Mouse (Mus musculus): ENCODE data around the gene Ddx58. TPM values are rescaled to one million over a fixed set of nuclear protein-coding genes. Genes with fewer than 3 reads are reported as not detected.

Gene Ddx58
- polyA plus RNA-seq, 1 experiment = 2.8 TPM

GRCm38 (mm10) chr4:40192246-40192645, 47.4 kb downstream of the Ddx58 start:
- H3K27me3 ChIP-seq (replicated peaks) = no peaks in the 10 kb centered on the region
- H3K36me3 ChIP-seq (replicated peaks; ENCODE audit: low read length) = peaks cover 92% of the 10 kb centered on the region
- H3K9me3 ChIP-seq = no peaks in the 10 kb centered on the region
- peaks cover 57% of the 10 kb centered on the region for H3K4me1 ChIP-seq
- no peak overlapping the region for H3K4me3 ChIP-seq (replicated peaks)
- TF ChIP-seq GATA1 (IDR thresholded peaks at IDR 0.05; ENCODE audit: borderline replicate concordance, low read length) (no peak), FLI1 (IDR thresholded peaks at IDR 0.05; ENCODE audit: low read length) (no peak)

GRCm38 (mm10) chr4:40187956-40188355, 51.7 kb downstream of the Ddx58 start:
- H3K36me3 ChIP-seq (replicated peaks; ENCODE audit: low read length) = peaks cover 97% of the 10 kb centered on the region

GRCm38 (mm10) chr4:40184470-40184869, 55.2 kb downstream of the Ddx58 start:
- Histone ChIP-seq H3K27me3 (replicated peaks) (no peaks in the 10 kb centered on the region), H3K9me3 (no peaks in the 10 kb centered on the region), H3K4me3 (replicated peaks) (no peak overlapping the region), H3K4me1 (peaks cover 18% of the 10 kb centered on the region), H3K36me3 (replicated peaks; ENCODE audit: low read length) (peaks cover 99% of the 10 kb centered on the region)
- TF ChIP-seq FLI1 (IDR thresholded peaks at IDR 0.05; ENCODE audit: low read length) (no peak), GATA1 (IDR thresholded peaks at IDR 0.05; ENCODE audit: borderline replicate concordance, low read length) (no peak)

More at GRCm38 (mm10) chr4:40187956-40188355, 51.7 kb downstream of the Ddx58 start:
- Histone ChIP-seq H3K9me3 (no peaks in the 10 kb centered on the region), H3K4me3 (replicated peaks) (no peak overlapping the region), H3K4me1 (peaks cover 49% of the 10 kb centered on the region), H3K27me3 (replicated peaks) (no peaks in the 10 kb centered on the region)
- TF ChIP-seq FLI1 (IDR thresholded peaks at IDR 0.05; ENCODE audit: low read length) = no peak
- TF ChIP-seq GATA1 (IDR thresholded peaks at IDR 0.05; ENCODE audit: borderline replicate concordance, low read length) = no peak

GRCm38 (mm10) chr4:40183781-40184180, 55.8 kb downstream of the Ddx58 start:
- Histone ChIP-seq H3K27me3 (replicated peaks) (no peaks in the 10 kb centered on the region), H3K4me1 (peaks cover 11% of the 10 kb centered on the region), H3K36me3 (replicated peaks; ENCODE audit: low read length) (peaks cover 97% of the 10 kb centered on the region), H3K4me3 (replicated peaks) (no peak overlapping the region), H3K9me3 (no peaks in the 10 kb centered on the region)
- no peak for TF ChIP-seq FLI1 (IDR thresholded peaks at IDR 0.05; ENCODE audit: low read length)
- no peak for TF ChIP-seq GATA1 (IDR thresholded peaks at IDR 0.05; ENCODE audit: borderline replicate concordance, low read length)

GRCm38 (mm10) chr4:40182651-40183320, 56.8 kb downstream of the Ddx58 start:
- H3K9me3 ChIP-seq = no peaks in the 10 kb centered on the region
- H3K27me3 ChIP-seq (replicated peaks) = no peaks in the 10 kb centered on the region
- H3K4me3 ChIP-seq (replicated peaks) = no peak overlapping the region
- peaks cover 15% of the 10 kb centered on the region for H3K4me1 ChIP-seq
- no peak for TF ChIP-seq GATA1 (IDR thresholded peaks at IDR 0.05; ENCODE audit: borderline replicate concordance, low read length)
- no peak for TF ChIP-seq FLI1 (IDR thresholded peaks at IDR 0.05; ENCODE audit: low read length)
- peaks cover 97% of the 10 kb centered on the region for H3K36me3 ChIP-seq (replicated peaks; ENCODE audit: low read length)

- Histone ChIP-seq H3K9me3 (no peaks in the 10 kb centered on the region), H3K4me3 (replicated peaks) (no peak overlapping the region), H3K27me3 (replicated peaks) (no peaks in the 10 kb centered on the region), H3K4me1 (peaks cover 25% of the 10 kb centered on the region), H3K36me3 (replicated peaks; ENCODE audit: low read length) (peaks cover 94% of the 10 kb centered on the region)
- no peak for TF ChIP-seq GATA1 (IDR thresholded peaks at IDR 0.05; ENCODE audit: borderline replicate concordance, low read length)
- TF ChIP-seq FLI1 (IDR thresholded peaks at IDR 0.05; ENCODE audit: low read length) = no peak
These were observed 57.9 kb downstream of the Ddx58 start for GRCm38 (mm10) chr4:40181681-40182080.

GRCm38 (mm10) chr4:40180046-40180445, 59.6 kb downstream of the Ddx58 start:
- Histone ChIP-seq H3K4me3 (replicated peaks) (no peak overlapping the region), H3K36me3 (replicated peaks; ENCODE audit: low read length) (peaks cover 94% of the 10 kb centered on the region), H3K27me3 (replicated peaks) (peaks cover 2% of the 10 kb centered on the region), H3K4me1 (peaks cover 35% of the 10 kb centered on the region), H3K9me3 (no peaks in the 10 kb centered on the region)
- TF ChIP-seq GATA1 (IDR thresholded peaks at IDR 0.05; ENCODE audit: borderline replicate concordance, low read length) (no peak), FLI1 (IDR thresholded peaks at IDR 0.05; ENCODE audit: low read length) (no peak)

- H3K4me1 ChIP-seq = peaks cover 42% of the 10 kb centered on the region
- H3K36me3 ChIP-seq (replicated peaks; ENCODE audit: low read length) = peaks cover 94% of the 10 kb centered on the region
- peaks cover 5% of the 10 kb centered on the region for H3K27me3 ChIP-seq (replicated peaks)
- no peak for TF ChIP-seq FLI1 (IDR thresholded peaks at IDR 0.05; ENCODE audit: low read length)
- no peak for TF ChIP-seq GATA1 (IDR thresholded peaks at IDR 0.05; ENCODE audit: borderline replicate concordance, low read length)
- no peaks in the 10 kb centered on the region for H3K9me3 ChIP-seq
- no peak overlapping the region for H3K4me3 ChIP-seq (replicated peaks)
These were observed 61.0 kb downstream of the Ddx58 start for GRCm38 (mm10) chr4:40178584-40178983.

GRCm38 (mm10) chr4:40174321-40174720, 65.3 kb downstream of the Ddx58 start:
- Histone ChIP-seq H3K4me1 (peaks cover 32% of the 10 kb centered on the region), H3K36me3 (replicated peaks; ENCODE audit: low read length) (peaks cover 81% of the 10 kb centered on the region), H3K9me3 (no peaks in the 10 kb centered on the region), H3K4me3 (replicated peaks) (no peak overlapping the region), H3K27me3 (replicated peaks) (peaks cover 5% of the 10 kb centered on the region)
- TF ChIP-seq FLI1 (IDR thresholded peaks at IDR 0.05; ENCODE audit: low read length) (no peak), GATA1 (IDR thresholded peaks at IDR 0.05; ENCODE audit: borderline replicate concordance, low read length) (no peak)

- H3K4me1 ChIP-seq = peaks cover 27% of the 10 kb centered on the region
- H3K27me3 ChIP-seq (replicated peaks) = peaks cover 5% of the 10 kb centered on the region
- no peak overlapping the region for H3K4me3 ChIP-seq (replicated peaks)
- TF ChIP-seq GATA1 (IDR thresholded peaks at IDR 0.05; ENCODE audit: borderline replicate concordance, low read length) (no peak), FLI1 (IDR thresholded peaks at IDR 0.05; ENCODE audit: low read length) (no peak)
- peaks cover 81% of the 10 kb centered on the region for H3K36me3 ChIP-seq (replicated peaks; ENCODE audit: low read length)
- H3K9me3 ChIP-seq = no peaks in the 10 kb centered on the region
These were observed 67.3 kb downstream of the Ddx58 start for GRCm38 (mm10) chr4:40172336-40172735.

Data from megakaryocyte, embryonic 14.5 days (primary cell).